Mouse (Mus musculus): ENCODE measurements around the gene Rcan1.

Rcan1 gene

DNA sequence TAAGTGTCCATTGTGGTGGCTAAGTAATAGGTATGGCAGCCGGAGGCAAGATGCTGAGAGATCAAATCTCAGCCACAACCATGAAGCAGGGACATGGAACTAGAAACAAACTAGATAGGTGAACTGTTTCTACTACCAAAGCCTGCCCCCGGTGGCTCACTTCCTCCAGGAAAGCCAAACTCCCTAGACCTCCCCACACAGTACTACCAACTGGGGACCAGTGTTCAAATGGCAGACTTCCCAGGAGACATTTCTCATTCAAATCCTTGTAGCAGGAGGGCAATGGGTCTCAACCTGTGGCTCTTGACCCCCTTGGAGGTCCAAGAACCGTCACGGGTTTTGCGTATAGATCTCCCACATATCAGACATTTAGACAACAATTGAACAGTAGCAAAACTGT lies 3.6 kb downstream of the Rcan1 start:
- DNase-seq: no peak

DNA sequence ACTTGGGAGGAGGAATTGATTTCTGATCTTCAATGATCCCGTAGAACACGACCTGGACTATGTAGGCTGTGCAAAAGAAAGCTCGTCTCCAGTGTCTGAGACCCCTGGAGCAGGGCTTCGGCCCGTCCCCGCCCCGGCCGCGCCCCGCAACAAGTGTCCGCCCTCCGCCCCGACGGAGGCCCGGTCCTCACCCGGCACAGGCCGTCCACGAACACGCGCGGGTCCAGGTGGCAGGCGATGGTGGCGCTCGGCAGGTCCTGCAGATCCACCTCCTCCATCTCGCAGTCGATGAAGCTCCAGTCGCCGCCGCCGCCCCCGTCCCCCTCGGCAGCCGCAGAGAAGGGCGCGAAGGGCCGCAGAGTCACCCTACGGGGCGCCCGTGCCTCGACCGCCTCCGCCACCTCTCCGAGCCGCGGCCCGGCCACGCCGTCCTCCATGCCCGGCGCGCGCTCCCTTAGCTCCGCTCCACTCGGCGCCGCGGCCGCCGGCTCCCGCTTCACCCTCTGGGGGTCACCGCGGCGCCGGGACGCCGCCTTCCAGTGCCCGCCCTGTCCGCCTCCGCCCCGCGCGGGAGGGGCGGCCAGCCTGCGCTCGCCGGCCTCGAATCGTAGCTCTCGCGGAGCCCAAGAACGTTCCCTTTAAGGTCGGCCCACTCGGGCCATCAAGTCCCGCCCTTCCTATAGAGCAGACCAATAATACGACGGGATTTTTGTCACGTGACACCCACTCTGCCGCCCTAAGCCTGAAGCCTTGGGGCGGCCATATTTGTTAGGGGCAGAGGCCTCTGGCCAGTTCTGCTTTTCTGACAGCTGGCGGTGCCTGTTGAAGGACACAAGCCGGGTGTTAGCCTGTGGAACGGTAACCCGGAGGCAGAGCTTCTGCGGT lies 4.8 kb downstream of the Rcan1 start:
- peak; percentile 93 to 96 for DNase-seq

DNA sequence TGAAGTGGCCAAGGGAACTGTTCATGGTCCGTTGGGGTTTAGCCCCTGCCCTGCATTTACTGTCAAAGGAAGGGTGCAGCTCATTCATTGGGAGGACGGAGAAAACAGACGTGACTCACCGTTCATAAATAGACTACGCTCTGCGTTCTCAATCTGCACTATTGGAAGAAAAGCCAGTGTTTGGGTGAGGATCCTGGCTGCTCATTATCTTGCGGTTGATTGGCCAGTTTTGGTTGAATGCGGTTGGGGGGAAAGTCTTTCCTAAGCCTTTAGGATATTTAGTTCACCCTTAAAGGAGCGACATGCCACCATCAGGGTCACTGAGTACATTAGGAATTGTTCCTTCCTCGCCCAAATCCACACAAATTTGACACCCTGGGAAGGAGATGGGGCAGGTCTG lies 5.4 kb downstream of the Rcan1 start:
- DNase-seq: no peak

DNA sequence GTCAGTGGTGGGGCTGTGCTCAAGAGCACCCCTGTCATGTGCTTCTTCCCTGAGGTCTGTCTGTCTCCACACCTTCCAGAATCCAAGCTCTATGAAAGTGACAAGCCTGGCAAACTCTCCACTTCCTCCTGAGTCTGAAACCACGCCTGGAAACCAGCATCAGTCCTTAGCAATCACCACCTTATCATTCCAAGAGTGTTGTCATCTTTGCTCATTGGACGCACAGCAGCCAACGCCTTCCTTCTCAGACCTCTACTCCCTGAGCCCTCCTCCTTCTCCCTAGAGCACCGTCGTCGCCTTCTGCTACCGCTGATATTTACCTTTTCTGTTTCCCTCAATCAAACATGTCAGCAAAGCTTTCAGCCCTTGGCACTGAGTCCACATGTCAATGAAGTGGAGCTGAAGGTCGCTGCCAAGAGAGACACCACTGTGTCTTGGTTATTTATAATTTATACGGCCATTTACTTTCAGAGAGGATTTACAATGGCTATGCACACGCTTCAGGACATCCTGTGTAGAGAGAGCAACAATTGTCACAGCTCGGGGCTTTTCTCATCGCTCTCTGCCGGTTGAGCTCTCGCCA lies 6.2 kb downstream of the Rcan1 start:
- no peak for DNase-seq

DNA sequence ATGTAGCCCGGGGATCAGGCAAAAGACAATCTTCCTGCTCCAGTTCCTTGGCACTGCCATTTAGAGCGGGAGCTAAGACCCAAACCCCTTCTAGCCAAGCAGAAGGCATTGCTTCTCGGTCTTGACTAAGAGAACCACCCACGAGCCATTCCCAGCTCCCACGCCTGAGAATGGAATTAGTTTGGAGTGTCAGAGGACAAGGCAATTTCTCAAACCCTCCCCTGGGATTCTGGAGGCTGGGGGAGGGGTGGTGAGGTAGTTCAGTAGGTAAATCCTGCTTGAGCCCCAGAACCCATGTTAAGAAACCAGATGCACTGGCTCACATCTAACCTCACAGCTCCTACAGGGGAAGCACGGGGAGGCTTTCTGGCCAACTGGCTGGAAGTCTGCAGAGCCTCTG lies 9.3 kb downstream of the Rcan1 start:
- DNase-seq: no peak

DNA sequence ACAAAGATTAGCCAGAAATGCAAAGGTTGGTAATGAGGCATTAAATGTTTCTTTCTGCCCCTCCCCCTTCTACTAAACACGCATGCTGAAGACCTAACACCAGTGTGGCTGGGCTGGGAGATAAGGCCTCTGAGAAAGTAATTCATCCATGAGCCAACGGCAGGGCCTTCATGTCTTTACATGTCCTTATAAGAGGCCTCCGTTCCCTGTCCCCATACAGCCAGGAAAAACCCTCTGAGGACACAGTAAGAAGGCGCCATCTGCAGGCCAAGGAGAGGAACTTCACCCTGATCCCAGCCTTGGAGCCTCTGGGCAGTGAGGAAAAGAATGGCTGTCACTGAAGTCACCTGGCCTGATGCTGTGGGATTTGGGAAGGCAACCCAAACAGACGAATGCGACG lies 13.1 kb downstream of the Rcan1 start:
- peak; percentile 22 to 28 for DNase-seq

DNA sequence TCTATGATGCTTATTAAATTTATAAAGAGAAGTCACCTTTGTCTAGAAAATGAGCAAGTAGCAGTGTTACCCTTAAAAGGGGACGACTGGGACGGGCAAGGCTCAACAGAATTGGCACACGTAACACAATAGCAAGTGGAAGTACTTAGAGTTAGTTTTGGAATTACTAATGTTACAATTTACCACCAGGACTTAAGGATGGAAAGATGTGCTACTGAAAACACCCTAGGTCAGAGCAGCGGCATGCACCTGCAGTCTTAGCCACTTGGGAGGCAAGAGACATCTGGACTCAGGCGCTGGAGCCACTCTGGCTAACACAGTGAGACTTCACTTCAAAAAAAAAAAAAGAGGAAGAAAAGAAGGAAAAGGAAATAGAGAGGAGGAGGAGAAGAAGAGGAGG lies 14.7 kb downstream of the Rcan1 start:
- DNase-seq: no peak

DNA sequence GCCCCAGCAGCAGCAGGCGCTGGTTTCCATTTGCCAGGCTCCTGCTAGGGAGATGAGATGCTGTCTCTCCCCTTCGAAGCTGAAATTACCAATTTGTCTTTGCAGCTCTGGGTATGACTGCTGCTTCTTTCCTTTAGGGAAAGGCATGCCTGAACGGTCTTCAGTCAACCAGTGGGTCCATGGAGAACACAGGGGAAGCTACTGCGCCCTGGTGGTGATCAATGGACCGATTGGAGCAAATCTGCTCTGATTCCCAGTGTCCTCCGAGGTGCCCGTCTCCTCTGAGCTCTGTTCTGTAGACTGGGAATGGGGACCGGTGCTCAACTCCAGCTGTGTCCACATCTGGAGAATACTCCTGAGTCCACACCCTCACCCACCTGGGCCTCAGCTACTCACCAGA lies 15.2 kb downstream of the Rcan1 start:
- no peak for DNase-seq

DNA sequence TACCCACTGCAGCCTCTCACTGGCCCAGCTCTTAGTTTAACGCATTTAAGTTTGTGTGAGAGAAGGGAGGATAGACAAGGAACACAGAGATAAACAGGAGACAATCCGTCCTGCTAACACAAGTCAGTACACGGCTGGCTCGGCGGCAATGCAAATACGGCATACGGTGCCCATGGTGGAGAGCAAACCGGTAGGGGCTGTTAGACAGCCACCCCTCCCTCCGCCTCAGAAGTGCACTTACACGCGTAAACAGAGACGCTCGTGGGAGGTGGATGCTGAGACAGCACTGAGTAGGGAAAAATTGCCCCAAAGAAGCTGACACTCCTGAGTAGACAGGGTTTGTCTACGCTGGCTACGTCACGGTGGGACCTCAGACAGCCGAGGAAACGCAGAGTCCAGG lies 16.2 kb downstream of the Rcan1 start:
- no peak for DNase-seq

DNA sequence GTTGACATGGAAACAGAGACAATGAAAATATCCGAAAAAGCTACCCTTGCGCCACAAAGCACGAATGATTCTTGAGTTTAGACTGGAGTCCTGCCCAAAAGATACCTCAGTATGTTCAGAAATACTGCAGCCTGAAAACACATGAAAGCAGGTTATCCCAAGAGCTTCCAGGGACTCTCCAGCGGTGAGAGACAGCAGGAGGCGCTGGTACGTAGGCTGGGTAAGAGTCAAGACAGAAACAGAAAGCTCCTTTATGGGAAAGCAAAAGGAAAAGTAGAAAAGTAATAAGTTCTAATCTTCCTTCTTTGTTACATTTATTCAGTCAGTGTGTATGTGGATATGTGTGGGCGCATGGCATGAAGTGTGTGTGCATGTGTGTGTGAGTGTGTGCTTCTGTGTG lies 16.7 kb downstream of the Rcan1 start:
- no peak for DNase-seq

DNA sequence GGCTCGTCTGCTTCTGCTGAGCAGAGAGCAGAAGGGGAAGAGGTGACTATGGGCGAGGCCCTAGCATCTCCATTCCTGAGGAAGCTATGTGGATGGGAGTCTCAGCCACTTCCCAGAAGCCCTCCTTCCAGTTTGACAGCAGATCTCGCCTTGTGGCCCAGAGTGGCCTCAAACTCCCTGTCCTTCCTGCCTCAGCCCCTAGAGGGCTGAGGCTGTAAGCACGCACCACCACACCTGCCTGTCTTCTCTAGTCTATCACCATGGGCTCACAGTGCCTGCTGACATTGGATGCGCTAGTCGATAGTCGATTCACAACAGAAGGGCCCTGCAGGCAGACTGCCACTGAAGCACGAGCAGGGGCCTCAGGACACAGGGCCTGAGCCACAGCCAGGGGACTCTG lies 18.1 kb downstream of the Rcan1 start:
- DNase-seq: no peak

DNA sequence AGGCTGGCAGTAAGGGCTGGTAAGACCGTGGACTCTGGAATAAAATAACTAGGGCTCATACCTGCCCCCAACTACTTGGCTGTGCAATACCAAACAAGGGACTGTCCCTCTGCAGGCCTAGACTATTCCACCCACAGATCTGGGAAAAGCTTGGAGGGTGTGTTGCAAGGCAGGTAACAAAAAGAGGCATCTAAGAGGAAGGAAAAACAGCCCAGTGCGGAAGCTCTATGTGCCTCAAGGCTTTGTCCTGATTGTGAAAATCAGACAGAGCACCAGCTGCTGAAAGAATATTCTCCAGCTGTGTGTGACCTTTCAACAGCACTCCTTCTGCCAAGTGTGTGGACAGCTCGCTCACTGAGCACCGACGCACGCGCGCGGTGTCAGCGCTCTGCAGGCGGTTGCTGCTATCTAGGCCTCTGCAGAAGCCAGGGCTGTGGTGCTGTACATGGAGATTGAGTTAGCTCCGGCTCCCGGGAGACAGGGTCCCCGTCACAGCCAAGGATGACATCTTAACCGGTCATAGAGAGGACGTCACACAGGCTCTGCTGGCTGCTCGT lies 19.1 kb downstream of the Rcan1 start:
- no peak for DNase-seq

DNA sequence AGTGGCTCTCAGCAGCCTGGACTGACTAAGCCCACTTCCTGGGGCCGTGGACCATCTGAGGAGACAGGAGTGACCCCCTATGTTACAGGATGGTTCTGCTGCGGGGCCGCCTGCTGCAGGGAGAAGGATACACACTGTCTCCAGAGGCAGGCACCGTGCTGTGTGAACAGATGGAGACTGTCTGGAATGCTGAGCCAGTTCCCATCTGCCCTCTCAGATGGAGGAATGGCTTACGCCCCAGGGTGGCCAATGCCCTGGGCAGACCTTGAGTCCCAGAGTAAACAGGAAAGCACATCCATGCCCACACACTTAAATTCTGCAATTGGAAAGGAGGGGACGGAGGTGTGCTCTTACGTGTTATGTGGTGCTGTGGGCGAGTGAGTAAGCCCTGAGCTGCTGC lies 20.3 kb downstream of the Rcan1 start:
- no peak for DNase-seq

DNA sequence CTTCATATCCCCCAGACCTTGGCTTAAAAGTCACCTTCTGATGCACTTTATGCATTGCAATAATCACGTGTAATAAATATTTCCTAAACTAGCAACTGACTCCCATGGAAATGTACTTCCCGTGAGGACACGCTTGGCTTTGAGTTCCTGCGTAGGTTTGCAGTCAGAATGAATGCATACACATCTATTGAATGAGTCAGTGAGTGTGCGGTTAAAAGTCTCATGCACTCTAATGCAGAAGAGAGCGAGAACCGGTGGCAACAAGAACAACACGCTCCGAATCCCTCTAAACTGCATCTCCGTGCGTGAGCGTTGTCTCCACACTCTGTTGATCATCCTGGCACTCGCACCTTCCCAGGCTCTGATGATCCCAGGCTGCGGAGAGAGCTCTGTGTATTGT lies 21.6 kb downstream of the Rcan1 start:
- no peak for DNase-seq

DNA sequence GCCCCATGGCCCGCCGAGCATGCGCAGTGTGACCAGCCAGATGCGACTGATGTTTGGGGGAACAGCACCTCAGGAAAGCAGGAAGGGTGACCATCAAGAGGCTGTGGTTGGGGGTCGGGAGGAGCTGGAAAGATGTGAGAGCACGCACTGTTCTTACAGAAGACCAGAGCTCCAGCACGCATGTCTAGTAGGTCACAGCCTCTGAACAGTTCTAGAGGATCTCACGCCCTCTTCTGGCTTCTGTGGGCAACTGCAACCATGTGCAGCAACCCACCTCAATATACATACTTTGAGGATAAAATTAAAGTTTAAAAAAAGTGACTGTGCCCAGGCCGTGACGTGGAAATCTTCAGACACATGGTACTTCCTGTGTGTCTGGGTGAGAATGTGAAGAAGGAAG lies 25.3 kb downstream of the Rcan1 start:
- no peak for DNase-seq

DNA sequence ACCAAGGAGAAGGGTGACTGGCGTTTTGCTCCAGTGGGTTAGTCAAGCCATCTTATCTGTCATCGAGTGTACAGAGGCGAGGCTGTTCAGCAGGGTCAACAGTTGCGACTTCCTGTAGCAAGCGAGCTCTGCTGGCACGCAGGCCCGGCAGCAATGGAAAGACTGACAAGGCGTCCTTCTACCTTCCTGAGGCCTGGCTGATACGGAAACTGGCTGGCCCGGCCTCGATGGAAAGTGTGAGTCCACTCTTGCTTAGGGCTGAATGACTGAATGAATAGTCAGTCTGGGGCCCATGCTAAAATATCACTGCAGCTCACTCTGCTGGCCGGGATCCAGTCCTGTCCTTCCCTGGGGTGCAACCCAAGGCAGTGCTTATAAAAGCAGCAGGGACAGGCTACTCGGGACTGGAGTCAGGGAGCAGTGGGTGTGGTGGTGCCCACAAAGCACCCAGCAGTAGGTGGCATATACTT lies 27.0 kb downstream of the Rcan1 start:
- DNase-seq: no peak

DNA sequence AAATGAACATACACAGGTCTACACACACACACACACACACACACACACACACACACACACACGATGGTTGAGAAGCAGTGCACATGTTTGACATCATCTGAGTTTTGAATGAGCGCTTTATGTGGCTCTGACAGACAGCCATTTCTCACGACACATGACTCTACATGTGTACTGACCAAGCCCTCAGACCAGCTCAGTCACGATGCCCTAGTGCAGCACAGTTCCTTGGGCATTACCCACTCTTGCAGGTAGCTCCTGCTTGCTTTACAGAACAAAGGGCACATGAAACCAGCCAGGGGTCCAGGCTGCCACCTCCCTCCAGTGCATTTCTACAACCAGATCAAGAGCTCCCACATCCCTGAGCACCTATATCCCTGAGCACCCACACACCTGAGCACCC lies 27.7 kb downstream of the Rcan1 start:
- no peak for DNase-seq

DNA sequence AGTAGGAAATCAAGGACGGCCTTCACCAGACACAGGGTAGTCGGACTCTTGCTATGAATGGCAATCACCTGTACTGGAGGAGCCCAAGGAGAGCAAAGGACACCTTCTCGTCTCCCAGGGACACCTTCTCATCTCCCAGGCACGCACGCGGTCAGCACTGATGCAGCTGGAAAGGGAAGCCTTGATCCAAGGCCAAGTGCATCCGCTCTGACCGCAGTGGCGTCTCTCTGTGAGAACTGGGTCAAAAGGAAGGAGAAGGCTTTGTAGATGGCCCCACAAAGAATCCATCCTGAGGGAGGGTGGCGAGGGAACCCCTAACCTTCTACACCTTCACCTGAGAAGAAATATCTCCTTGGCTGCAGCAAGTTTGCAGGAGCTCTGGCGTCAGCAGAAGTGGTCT lies 28.5 kb downstream of the Rcan1 start:
- no peak for DNase-seq

DNA sequence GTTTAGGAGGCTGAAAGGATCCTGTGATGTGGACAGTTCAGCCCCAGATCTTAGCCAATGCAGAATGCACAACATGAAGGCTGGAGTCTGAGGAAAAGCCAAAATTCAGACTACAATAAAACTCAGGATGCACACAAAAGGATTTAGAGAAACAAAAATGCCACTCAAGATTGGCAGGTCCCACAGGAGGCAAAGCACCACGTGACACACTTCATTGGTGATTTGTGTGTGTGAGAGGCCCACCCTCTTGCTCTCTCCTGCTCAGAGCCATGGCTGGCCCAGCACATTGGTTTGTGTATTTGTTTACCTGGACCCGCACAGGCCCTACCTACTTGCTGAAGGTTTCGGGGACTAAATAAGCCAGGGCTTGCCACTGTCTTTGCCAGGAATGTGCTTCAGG lies 29.5 kb downstream of the Rcan1 start:
- no peak for DNase-seq

DNA sequence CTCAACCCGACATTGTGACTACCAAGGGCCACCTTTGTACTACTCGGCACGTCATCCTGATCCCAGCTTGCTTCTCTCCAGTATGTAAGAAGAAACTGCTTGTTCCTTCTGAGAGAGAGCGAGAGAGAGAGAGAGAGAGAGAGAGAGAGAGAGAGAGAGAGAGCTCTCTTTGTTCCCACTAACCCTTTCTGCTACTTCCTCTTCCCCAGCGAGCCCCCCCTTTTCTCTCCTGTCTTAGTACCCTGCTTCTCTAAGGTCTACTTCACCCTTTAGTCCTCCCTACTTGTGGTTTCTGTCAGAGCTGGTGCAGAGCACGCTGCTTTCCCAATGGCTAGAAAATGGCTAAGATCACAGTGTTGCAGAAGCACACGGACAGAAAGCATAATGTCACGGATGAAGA lies 30.4 kb downstream of the Rcan1 start:
- no peak for DNase-seq

DNA sequence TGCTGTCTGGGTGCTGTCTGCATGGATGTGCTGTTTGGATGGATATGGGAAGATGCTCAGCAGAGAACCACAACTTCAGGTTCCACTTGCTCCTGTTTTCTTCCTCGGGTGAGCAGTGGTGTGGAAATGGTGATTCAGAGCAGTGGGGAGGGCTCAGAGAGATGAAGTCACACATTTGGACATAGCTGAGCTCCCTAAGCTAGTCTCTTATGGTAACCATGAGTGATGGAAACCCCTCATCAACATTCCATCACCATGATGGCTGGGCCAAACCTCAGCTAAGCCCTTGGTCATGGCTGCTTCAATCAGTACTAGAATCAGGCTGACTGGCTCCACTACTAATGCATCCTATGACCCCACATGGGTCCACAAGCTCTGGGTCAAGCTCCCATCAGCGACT lies 30.9 kb downstream of the Rcan1 start:
- DNase-seq: no peak

DNA sequence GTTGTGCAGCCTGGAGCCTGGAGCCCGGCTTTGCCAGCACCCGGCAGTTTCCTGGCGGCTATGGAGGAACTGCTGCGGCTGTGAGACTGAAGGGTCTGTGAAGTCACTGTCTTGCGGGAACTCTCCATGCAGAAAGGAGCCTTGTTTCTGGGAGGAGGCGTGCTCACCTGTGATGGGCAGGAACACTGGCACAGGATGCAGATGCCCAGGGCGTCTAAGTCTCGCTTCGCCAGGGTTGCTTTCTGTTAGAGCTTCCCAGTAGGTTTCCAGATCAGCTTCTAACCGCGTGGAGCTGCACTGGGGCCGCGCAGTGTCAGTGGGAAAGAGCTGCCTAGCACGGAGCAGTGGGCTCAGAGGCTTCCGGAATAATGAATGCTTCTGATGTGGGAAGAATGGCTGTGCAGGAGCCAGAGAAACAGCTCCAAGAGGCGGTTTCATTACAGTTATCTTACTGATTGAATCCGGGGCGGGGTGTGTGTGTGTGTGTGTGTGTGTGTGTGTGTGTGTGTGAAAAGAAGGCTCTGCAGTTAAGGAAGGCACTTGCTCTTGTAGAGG lies 35.2 kb downstream of the Rcan1 start:
- DNase-seq: no peak

DNA sequence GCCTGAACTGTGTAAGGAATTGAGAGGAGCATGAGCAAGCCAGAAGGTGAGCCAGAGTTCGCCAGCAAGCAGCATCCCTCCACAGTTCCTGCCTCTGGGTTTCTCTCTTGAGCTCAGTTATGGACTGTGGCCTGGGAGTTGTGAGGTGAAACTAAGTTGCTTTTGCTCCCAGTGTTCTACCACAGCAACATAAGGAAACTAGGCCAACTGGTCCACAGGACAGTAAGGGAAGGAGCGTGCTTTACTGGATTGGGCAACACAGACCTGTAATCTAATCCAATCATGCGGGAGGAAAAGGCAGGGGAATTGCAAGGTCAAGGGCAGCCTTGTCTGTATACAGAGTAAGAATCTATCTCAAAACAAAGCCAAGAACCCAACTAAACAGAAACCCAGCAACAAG lies 37.5 kb downstream of the Rcan1 start:
- DNase-seq: no peak

DNA sequence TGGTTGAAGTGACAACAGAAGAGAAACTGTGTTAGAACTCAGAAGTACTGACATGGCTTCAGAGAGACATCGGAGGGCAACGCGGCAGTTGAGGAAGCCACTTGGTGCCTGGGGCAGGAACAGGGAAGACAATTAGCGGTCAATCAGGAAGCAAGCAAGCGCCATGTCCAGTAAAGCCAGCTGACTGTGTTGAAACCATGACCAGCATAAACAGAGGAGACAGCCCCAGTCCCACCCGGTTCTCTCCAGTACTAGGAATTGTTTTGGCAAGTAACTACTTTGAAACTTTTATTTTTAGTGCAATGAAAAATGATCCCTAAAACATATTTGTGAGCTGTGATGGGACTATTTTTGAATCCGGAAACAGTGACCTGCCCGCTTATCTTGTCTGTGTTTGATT lies 39.9 kb downstream of the Rcan1 start:
- no peak for DNase-seq
